Mouse (Mus musculus): Measurements from ENCODE around the gene Ap1b1.
"Not testable (repeated sequence)": the region's sequence is repeated elsewhere in the genome, so short reads cannot be mapped to it uniquely, and the experiment has no call there.

Gene Ap1b1

DNA sequence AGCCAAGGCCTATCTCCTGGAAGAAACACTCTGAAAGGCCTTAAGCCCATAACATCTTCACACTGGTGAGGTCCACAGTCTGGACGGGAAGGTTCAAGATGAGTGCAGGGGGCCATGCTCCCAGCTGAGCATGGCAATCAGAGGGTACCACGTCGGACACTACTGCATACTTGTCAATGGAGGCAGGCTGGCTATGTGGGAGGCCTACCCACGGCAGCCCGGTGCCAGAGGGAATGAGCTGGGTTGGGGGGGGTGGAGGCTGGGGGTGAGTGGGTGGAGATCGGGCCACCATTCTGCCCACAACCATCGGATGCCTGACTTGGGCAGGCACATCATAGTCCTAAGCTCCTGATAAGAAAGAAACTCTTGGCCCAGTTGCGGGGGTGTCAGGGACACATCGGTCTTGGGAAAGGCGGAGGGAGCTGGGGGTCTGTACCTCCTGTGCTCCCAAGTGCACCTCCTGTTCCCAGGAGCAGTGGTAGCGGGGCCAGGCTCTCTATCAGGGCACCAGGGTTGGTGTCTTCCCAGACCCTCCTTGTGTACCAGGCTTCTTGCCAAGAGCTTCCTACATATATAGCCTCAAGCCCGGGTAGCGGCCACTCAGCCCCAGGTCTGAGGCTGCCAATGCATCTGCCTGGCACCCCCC lies 76.4 kb downstream of the Ap1b1 start:
- DNase-seq, result no peak

DNA sequence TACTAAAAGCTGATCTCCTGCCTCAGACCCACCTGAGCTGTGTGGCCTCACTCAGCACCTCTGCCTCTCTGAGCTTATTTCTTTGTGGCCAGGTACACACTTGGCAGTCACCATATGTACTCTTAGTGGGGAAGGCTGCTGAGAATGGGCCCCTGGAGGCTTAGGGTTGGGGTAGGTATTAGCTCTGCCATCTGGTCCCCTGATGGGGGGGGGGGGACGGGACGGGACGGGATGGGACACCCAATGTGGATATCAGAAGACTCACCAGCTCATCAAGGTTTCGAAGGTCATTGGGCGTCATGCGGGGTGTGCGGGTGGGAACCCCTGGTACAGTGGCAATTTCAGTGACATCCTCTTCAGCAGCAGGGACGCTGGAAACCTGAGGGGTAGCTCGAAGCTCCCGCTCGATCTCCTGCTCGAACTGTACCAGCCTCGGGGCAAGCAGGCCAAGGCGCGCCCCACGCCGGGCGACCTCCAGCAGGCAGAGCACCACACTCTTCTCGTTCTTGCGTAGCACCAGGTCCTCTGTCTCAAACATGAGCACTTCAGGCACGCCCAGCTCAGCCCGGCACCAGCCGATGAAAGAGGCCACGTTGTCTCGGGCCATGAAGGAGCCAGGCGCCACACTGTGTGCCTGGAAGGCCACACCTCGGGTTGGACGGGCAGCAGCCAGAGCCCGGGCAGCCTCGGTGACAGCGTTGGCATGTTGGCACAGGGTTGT lies 77.1 kb downstream of the Ap1b1 start:
- DNase-seq, result no peak

GRCm38 (mm10) chr11:5064282-5065055 lies 77.8 kb downstream of the Ap1b1 start:
- no peak for DNase-seq

DNA sequence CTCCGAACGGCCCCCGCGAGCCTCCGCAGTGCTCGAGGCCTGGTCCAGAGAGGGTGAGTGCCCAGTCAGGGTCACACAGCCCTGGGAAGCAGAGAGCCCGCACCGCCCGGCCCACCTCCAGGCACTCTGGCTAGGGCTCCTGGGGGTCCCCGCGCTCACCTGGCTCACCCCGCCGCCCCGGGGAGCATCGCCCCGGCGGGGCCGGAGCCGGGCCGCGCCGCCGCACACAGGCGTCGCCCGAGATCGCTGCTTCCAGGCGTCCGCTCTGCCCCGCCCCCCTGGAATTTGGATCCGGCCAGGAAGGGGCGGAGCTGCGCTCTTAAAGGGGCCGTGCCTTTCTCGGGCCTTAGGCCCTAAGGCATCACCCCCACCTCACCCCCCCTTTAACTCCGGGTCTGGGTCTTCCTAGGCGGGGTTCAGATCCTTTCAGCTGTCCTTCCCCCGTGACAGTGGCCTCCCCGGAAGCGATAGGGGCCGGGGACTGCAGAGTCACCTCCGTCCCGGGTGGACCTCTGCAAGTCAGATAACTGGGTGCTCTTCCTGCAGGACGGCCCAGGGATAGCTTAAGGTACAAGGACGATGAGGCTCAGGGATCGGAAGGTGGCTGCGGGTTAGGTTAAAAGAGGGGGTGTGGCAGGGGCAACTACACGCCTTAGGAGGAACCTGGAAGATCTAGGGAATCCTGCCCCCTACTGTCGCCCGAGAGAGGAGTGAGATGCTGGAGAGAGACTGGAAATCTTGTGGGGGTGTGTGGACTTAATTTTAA lies 78.6 kb downstream of the Ap1b1 start, which contains the start of gene Gas2l1:
Gas2l1 (minus strand) TSS at position 272 of the 766 bp plus-strand sequence.
- peak; percentile 95 for DNase-seq

DNA sequence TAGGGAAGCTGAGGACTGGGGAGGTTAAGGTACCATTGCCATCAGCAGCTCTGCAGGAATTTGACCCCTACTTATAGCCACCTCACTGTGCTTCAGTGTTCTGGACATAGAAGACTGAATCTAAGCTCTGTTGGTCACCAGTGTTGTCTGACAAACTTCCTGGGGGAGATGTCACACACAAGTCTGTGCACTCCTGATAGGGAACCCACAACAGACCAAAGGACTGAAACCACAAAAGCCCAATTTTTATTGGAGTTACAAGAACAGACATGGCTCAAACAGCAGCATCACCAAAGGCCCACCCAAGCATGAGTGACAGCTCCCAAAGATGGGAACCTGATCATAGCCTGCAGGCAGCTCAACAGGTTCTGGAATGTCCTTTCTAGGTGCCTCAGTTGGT lies 80.4 kb downstream of the Ap1b1 start:
- DNase-seq, result no peak

- no peak for DNase-seq
Measured at GRCm38 (mm10) chr11:5068126-5068971, 81.7 kb downstream of the Ap1b1 start.

- no peak for DNase-seq
Measured at GRCm38 (mm10) chr11:5074882-5075281, 88.3 kb downstream of the Ap1b1 start.

GRCm38 (mm10) chr11:5075760-5076159 lies 89.1 kb downstream of the Ap1b1 start:
- no peak for DNase-seq

GRCm38 (mm10) chr11:5076843-5077242 lies 90.2 kb downstream of the Ap1b1 start:
- DNase-seq, result not testable (repeated sequence)

DNA sequence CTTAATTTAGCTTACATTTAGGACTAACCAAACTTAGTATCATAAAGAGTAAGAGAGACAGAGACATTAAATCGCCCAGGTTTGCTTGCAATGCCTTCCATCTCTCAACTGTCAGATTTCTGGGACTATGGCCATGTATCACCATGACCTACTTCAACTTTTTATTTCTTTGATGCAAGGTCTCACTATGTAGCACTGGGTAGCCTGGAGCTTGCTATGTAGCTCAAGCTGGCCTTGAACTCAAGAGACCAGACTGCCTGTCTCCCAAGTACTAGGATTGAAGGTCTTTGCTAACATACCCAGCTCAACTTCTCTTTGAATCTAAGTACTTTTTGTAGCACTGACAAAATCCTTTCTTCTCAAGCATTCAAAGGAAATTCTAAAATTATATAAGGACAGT lies 102.5 kb downstream of the Ap1b1 start:
- DNase-seq, result no peak

DNA sequence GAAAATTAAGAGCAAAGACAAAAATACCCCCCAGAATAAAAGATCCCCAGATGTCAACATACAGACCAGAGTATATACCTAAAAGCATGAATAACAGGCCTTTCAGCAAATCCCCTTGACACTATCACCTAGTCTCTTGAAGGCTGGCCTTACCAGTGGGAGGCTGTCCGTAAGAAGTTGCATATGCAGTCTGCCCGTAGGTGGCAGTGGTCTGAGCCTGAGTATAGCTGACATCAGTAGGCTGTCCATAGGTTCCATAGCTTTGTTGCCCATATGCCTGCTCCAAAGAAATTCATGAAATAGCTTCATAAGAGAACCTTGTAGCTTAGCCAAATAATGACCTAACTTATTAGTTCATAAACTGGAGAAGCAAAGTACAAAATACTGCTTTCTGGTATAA lies 105.1 kb downstream of the Ap1b1 start:
- DNase-seq, result no peak

Data from kidney, postnatal 14 days (tissue).